Mouse (Mus musculus): ENCODE data around the gene Hhat. TPM values are rescaled to one million over a fixed set of nuclear protein-coding genes. Genes with fewer than 3 reads are reported as not detected.

Gene Hhat
- total and polyA plus RNA-seq, 3 experiments: 1.6 to 2.8 (median 2.1) TPM

GRCm38 (mm10) chr1:192543686-192544085 lies 227.3 kb downstream of the Hhat start:
- TF ChIP-seq EP300 (IDR thresholded peaks at IDR 0.05; ENCODE audit: insufficient read depth, low read depth, low read length) (no peak), POLR2A (IDR thresholded peaks at IDR 0.05; ENCODE audit: insufficient read depth, low read depth, low read length) (no peak), CTCF (IDR thresholded peaks at IDR 0.05) (no peak)
- 86% methylated on average over 4 of the region's 4 CpGs for WGBS
- Histone ChIP-seq H3K79me2 (replicated peaks; ENCODE audit: control insufficient read depth, insufficient read depth, low read length) (no peaks in the 10 kb centered on the region), H3K27ac (no peak overlapping the region), H3K4me1 (ENCODE audit: control insufficient read depth, insufficient read depth, low read length) (peaks cover 1% of the 10 kb centered on the region; the same call in 1 of the 2 replicates), H3K9ac (ENCODE audit: low read depth, low read length) (no peak overlapping the region), H3K36me3 (ENCODE audit: control insufficient read depth, insufficient read depth, low read length) (no peaks in the 10 kb centered on the region), H3K27me3 (ENCODE audit: control insufficient read depth, insufficient read depth, low read length) (no peaks in the 10 kb centered on the region), H3K4me3 (no peak overlapping the region)
- intact Hi-C loops (cut with DNase I): no loop called here
- no peak for DNase-seq

GRCm38 (mm10) chr1:192542093-192542492 lies 228.9 kb downstream of the Hhat start:
- H3K27ac ChIP-seq: no peak overlapping the region
- no peaks in the 10 kb centered on the region for H3K79me2 ChIP-seq (replicated peaks; ENCODE audit: control insufficient read depth, insufficient read depth, low read length)
- no peaks in the 10 kb centered on the region for H3K27me3 ChIP-seq (ENCODE audit: control insufficient read depth, insufficient read depth, low read length)
- TF ChIP-seq POLR2A (IDR thresholded peaks at IDR 0.05; ENCODE audit: insufficient read depth, low read depth, low read length) (no peak), CTCF (IDR thresholded peaks at IDR 0.05) (no peak), EP300 (IDR thresholded peaks at IDR 0.05; ENCODE audit: insufficient read depth, low read depth, low read length) (no peak)
- peaks cover 1% of the 10 kb centered on the region; the same call in 1 of the 2 replicates for H3K4me1 ChIP-seq (ENCODE audit: control insufficient read depth, insufficient read depth, low read length)
- intact Hi-C loops (cut with DNase I): no loop called here
- 84% methylated on average over 2 of the region's 2 CpGs for WGBS
- no peak for DNase-seq
- H3K9ac ChIP-seq (ENCODE audit: low read depth, low read length): no peak overlapping the region
- no peaks in the 10 kb centered on the region for H3K36me3 ChIP-seq (ENCODE audit: control insufficient read depth, insufficient read depth, low read length)
- no peak overlapping the region for H3K4me3 ChIP-seq

GRCm38 (mm10) chr1:192537169-192537568 lies 233.9 kb downstream of the Hhat start:
- H3K4me3 ChIP-seq: no peak overlapping the region
- no peaks in the 10 kb centered on the region for H3K36me3 ChIP-seq (ENCODE audit: control insufficient read depth, insufficient read depth, low read length)
- H3K9ac ChIP-seq (ENCODE audit: low read depth, low read length): no peak overlapping the region
- no peak overlapping the region for H3K27ac ChIP-seq
- no peaks in the 10 kb centered on the region for H3K27me3 ChIP-seq (ENCODE audit: control insufficient read depth, insufficient read depth, low read length)
- DNase-seq: no peak
- peaks cover 2% of the 10 kb centered on the region; the same call in 1 of the 2 replicates for H3K4me1 ChIP-seq (ENCODE audit: control insufficient read depth, insufficient read depth, low read length)
- H3K79me2 ChIP-seq (replicated peaks; ENCODE audit: control insufficient read depth, insufficient read depth, low read length): no peaks in the 10 kb centered on the region
- WGBS: 49% methylated on average over 7 of the region's 7 CpGs
- TF ChIP-seq CTCF (IDR thresholded peaks at IDR 0.05) (no peak), EP300 (IDR thresholded peaks at IDR 0.05; ENCODE audit: insufficient read depth, low read depth, low read length) (no peak), POLR2A (IDR thresholded peaks at IDR 0.05; ENCODE audit: insufficient read depth, low read depth, low read length) (no peak)
- intact Hi-C loops (cut with DNase I): no loop called here

GRCm38 (mm10) chr1:192536440-192536839 lies 234.6 kb downstream of the Hhat start:
- intact Hi-C loops (cut with DNase I): no loop called here
- H3K27me3 ChIP-seq (ENCODE audit: control insufficient read depth, insufficient read depth, low read length): no peaks in the 10 kb centered on the region
- H3K4me1 ChIP-seq (ENCODE audit: control insufficient read depth, insufficient read depth, low read length): peaks cover 2% of the 10 kb centered on the region; the same call in 1 of the 2 replicates
- no peaks in the 10 kb centered on the region for H3K36me3 ChIP-seq (ENCODE audit: control insufficient read depth, insufficient read depth, low read length)
- H3K9ac ChIP-seq (ENCODE audit: low read depth, low read length): no peak overlapping the region
- TF ChIP-seq EP300 (IDR thresholded peaks at IDR 0.05; ENCODE audit: insufficient read depth, low read depth, low read length) (no peak), POLR2A (IDR thresholded peaks at IDR 0.05; ENCODE audit: insufficient read depth, low read depth, low read length) (no peak), CTCF (IDR thresholded peaks at IDR 0.05) (no peak)
- H3K4me3 ChIP-seq: no peak overlapping the region
- WGBS: 54% methylated on average over 1 of the region's 1 CpGs
- no peak overlapping the region for H3K27ac ChIP-seq
- no peaks in the 10 kb centered on the region for H3K79me2 ChIP-seq (replicated peaks; ENCODE audit: control insufficient read depth, insufficient read depth, low read length)
- DNase-seq: no peak

- no peaks in the 10 kb centered on the region for H3K36me3 ChIP-seq (ENCODE audit: control insufficient read depth, insufficient read depth, low read length)
- H3K4me3 ChIP-seq: no peak overlapping the region
- intact Hi-C loops (cut with DNase I): loop anchor here (5.0 kb wide), 1 partner anchor 54 kb away; no protein-coding TSS in a partner anchor
- H3K79me2 ChIP-seq (replicated peaks; ENCODE audit: control insufficient read depth, insufficient read depth, low read length): no peaks in the 10 kb centered on the region
- H3K4me1 ChIP-seq (ENCODE audit: control insufficient read depth, insufficient read depth, low read length): peaks cover 4% of the 10 kb centered on the region; the same call in 1 of the 2 replicates
- no peaks in the 10 kb centered on the region for H3K27me3 ChIP-seq (ENCODE audit: control insufficient read depth, insufficient read depth, low read length)
- no peak for DNase-seq
- no peak for TF ChIP-seq CTCF (IDR thresholded peaks at IDR 0.05)
- TF ChIP-seq EP300 (IDR thresholded peaks at IDR 0.05; ENCODE audit: insufficient read depth, low read depth, low read length): no peak
- TF ChIP-seq POLR2A (IDR thresholded peaks at IDR 0.05; ENCODE audit: insufficient read depth, low read depth, low read length): no peak
- no peak overlapping the region for H3K9ac ChIP-seq (ENCODE audit: low read depth, low read length)
- no peak overlapping the region for H3K27ac ChIP-seq
Measured at GRCm38 (mm10) chr1:192533016-192533415, 238.0 kb downstream of the Hhat start.

GRCm38 (mm10) chr1:192532212-192532611 lies 238.8 kb downstream of the Hhat start:
- 23% methylated on average over 2 of the region's 2 CpGs for WGBS
- Histone ChIP-seq H3K27me3 (ENCODE audit: control insufficient read depth, insufficient read depth, low read length) (no peaks in the 10 kb centered on the region), H3K4me1 (ENCODE audit: control insufficient read depth, insufficient read depth, low read length) (peaks cover 4% of the 10 kb centered on the region; the same call in 1 of the 2 replicates), H3K27ac (no peak overlapping the region), H3K36me3 (ENCODE audit: control insufficient read depth, insufficient read depth, low read length) (no peaks in the 10 kb centered on the region), H3K79me2 (replicated peaks; ENCODE audit: control insufficient read depth, insufficient read depth, low read length) (no peaks in the 10 kb centered on the region), H3K9ac (ENCODE audit: low read depth, low read length) (no peak overlapping the region), H3K4me3 (no peak overlapping the region)
- TF ChIP-seq POLR2A (IDR thresholded peaks at IDR 0.05; ENCODE audit: insufficient read depth, low read depth, low read length) (no peak), CTCF (IDR thresholded peaks at IDR 0.05) (no peak), EP300 (IDR thresholded peaks at IDR 0.05; ENCODE audit: insufficient read depth, low read depth, low read length) (no peak)
- no peak for DNase-seq
- intact Hi-C loops (cut with DNase I): loop anchor here (5.0 kb wide), 1 partner anchor 55 kb away; no protein-coding TSS in a partner anchor
